Mouse (Mus musculus) stomach, embryonic 14.5 days (tissue): ENCODE measurements around the gene Lrrc75a. TPM values are rescaled to one million over a fixed set of nuclear protein-coding genes. Genes with fewer than 3 reads are reported as not detected.

Source experiments
- ATAC-seq: fragments of 200-750 bp; cut with Nextera tagmentation; 2 replicates; pipeline ENCODE4 v1.8.0; 2017; ENCODE audit warnings: low read depth, moderate TSS enrichment; ENCODE audit not compliant: insufficient number of reproducible peaks, insufficient read depth, low FRiP score
- H3K27ac ChIP-seq: fragments of 300-500 bp; sonication (generic); 2 replicates; pipeline ENCODE4 v1.5.1; 2014; ENCODE audit warnings: mild to moderate bottlenecking, low read length, moderate library complexity, mixed read lengths
- H3K27me3 ChIP-seq: fragments of 300-500 bp; sonication (generic); 2 replicates; pipeline ENCODE4 v1.6.1; 2014; ENCODE audit warnings: low read length, control low read depth, mixed read lengths; ENCODE audit not compliant: control insufficient read depth, insufficient read depth
- H3K36me3 ChIP-seq: fragments of 300-500 bp; sonication (generic); 2 replicates; pipeline ENCODE4 v1.6.1; 2014; ENCODE audit warnings: mild to moderate bottlenecking, control low read depth, low read length, moderate library complexity, mixed read lengths; ENCODE audit not compliant: control insufficient read depth, insufficient read depth
- H3K4me1 ChIP-seq: fragments of 300-500 bp; sonication (generic); 2 replicates; pipeline ENCODE4 v1.6.1; 2014; ENCODE audit warnings: low read length, control low read depth, mixed read lengths; ENCODE audit not compliant: control insufficient read depth, insufficient read depth
- H3K4me2 ChIP-seq: fragments of 300-500 bp; sonication (generic); replicated peaks from 2 replicates; pipeline ENCODE4 v1.6.1; 2014; ENCODE audit warnings: low read depth, low read length, control low read depth
- H3K4me3 ChIP-seq: fragments of 300-500 bp; sonication (generic); 2 replicates; pipeline ENCODE4 v1.5.1; 2014; ENCODE audit warnings: low read depth, low read length, control low read depth
- H3K9ac ChIP-seq: fragments of 300-500 bp; sonication (generic); replicated peaks from 2 replicates; pipeline ENCODE4 v1.6.1; 2014; ENCODE audit warnings: low read depth, mild to moderate bottlenecking, control low read depth, low read length, moderate library complexity, mixed read lengths
- H3K9me3 ChIP-seq: fragments of 300-500 bp; sonication (generic); 2 replicates; pipeline ENCODE4 v1.6.1; 2016; ENCODE audit warnings: low read depth, low read length, control low read depth; ENCODE audit not compliant: control insufficient read depth
- WGBS: fragments of 180-500 bp; shearing (Covaris S2); extraction: QIAGEN DNeasy Blood & Tissue Kit; methylation state at CpG from one replicate; pipeline ENCODE4 v1.1.7; 2014; 5-methylcytosine and 5-hydroxymethylcytosine counted together
- polyA plus RNA-seq: library from polyadenylated mRNA; unstranded; fragments of >200 nt; fragmentation: Nextera tagmentation; extraction: Ambion mirVana; gene quantifications from 2 replicates; pipeline ENCODE4 v1.2.1, GENCODE M21; 2014

Lrrc75a gene
- polyA plus RNA-seq, 1 experiment from 2014 or later, result 9.0 TPM

GRCm38 (mm10) chr11:62643681-62644363 is 4.5 kb downstream of the Lrrc75a start:
- H3K4me1 ChIP-seq, result peaks cover 28% of the 10 kb centered on the region
- no peak overlapping the region for H3K9ac ChIP-seq
- no peak overlapping the region for H3K4me2 ChIP-seq
- no peak overlapping the region for H3K4me3 ChIP-seq
- no peak overlapping the region for H3K27ac ChIP-seq
- no peaks in the 10 kb centered on the region for H3K36me3 ChIP-seq
- H3K27me3 ChIP-seq, result no peaks in the 10 kb centered on the region
- ATAC-seq, result no peak
- WGBS, result 85% methylated on average over 10 of the region's 10 CpGs
- no peaks in the 10 kb centered on the region for H3K9me3 ChIP-seq

GRCm38 (mm10) chr11:62643011-62643631 is 5.2 kb downstream of the Lrrc75a start:
- ATAC-seq, result no peak
- WGBS, result 72% methylated on average over 8 of the region's 8 CpGs
- Histone ChIP-seq H3K9me3 (no peaks in the 10 kb centered on the region), H3K27me3 (no peaks in the 10 kb centered on the region), H3K9ac (no peak overlapping the region), H3K4me2 (no peak overlapping the region), H3K4me1 (peaks cover 28% of the 10 kb centered on the region), H3K4me3 (no peak overlapping the region), H3K27ac (no peak overlapping the region), H3K36me3 (no peaks in the 10 kb centered on the region)

GRCm38 (mm10) chr11:62642023-62642844 is 6.1 kb downstream of the Lrrc75a start:
- no peak overlapping the region for H3K9ac ChIP-seq

GRCm38 (mm10) chr11:62640378-62640777 is 7.9 kb downstream of the Lrrc75a start:
- H3K4me3 ChIP-seq, result no peak overlapping the region
- no peaks in the 10 kb centered on the region for H3K36me3 ChIP-seq
- no peaks in the 10 kb centered on the region for H3K9me3 ChIP-seq
- no peak for ATAC-seq
- 85% methylated on average over 3 of the region's 3 CpGs for WGBS
- H3K4me1 ChIP-seq, result peaks cover 14% of the 10 kb centered on the region
- no peak overlapping the region for H3K27ac ChIP-seq
- no peaks in the 10 kb centered on the region for H3K27me3 ChIP-seq
- no peak overlapping the region for H3K4me2 ChIP-seq
- H3K9ac ChIP-seq, result no peak overlapping the region

More at GRCm38 (mm10) chr11:62642023-62642844, 6.1 kb downstream of the Lrrc75a start:
- 60% methylated on average over 10 of the region's 11 CpGs for WGBS
- H3K4me3 ChIP-seq, result no peak overlapping the region
- H3K27ac ChIP-seq, result no peak overlapping the region
- no peaks in the 10 kb centered on the region for H3K36me3 ChIP-seq
- no peak overlapping the region for H3K4me2 ChIP-seq
- no peaks in the 10 kb centered on the region for H3K9me3 ChIP-seq
- no peaks in the 10 kb centered on the region for H3K27me3 ChIP-seq
- H3K4me1 ChIP-seq, result peaks cover 22% of the 10 kb centered on the region
- no peak for ATAC-seq

GRCm38 (mm10) chr11:62638402-62638801 is 9.9 kb downstream of the Lrrc75a start:
- 87% methylated on average over 4 of the region's 4 CpGs for WGBS
- Histone ChIP-seq H3K27ac (no peak overlapping the region), H3K27me3 (no peaks in the 10 kb centered on the region), H3K36me3 (no peaks in the 10 kb centered on the region), H3K4me2 (no peak overlapping the region), H3K9ac (no peak overlapping the region), H3K9me3 (no peaks in the 10 kb centered on the region), H3K4me1 (peaks cover 11% of the 10 kb centered on the region), H3K4me3 (no peak overlapping the region)
- no peak for ATAC-seq

GRCm38 (mm10) chr11:62637806-62638205 is 10.5 kb downstream of the Lrrc75a start:
- Histone ChIP-seq H3K4me2 (no peak overlapping the region), H3K9ac (no peak overlapping the region), H3K4me1 (peaks cover 11% of the 10 kb centered on the region), H3K4me3 (no peak overlapping the region), H3K27me3 (no peaks in the 10 kb centered on the region), H3K9me3 (no peaks in the 10 kb centered on the region), H3K27ac (no peak overlapping the region), H3K36me3 (no peaks in the 10 kb centered on the region)
- no peak for ATAC-seq
- WGBS, result 98% methylated on average over 6 of the region's 6 CpGs

GRCm38 (mm10) chr11:62637401-62637800 is 10.9 kb downstream of the Lrrc75a start:
- Histone ChIP-seq H3K9me3 (no peaks in the 10 kb centered on the region), H3K27me3 (no peaks in the 10 kb centered on the region), H3K4me1 (peaks cover 11% of the 10 kb centered on the region), H3K9ac (no peak overlapping the region), H3K36me3 (no peaks in the 10 kb centered on the region), H3K4me3 (no peak overlapping the region), H3K4me2 (no peak overlapping the region), H3K27ac (no peak overlapping the region)
- WGBS, result 76% methylated on average over 5 of the region's 5 CpGs
- ATAC-seq, result no peak

GRCm38 (mm10) chr11:62636840-62637221 is 11.5 kb downstream of the Lrrc75a start:
- Histone ChIP-seq H3K4me1 (peaks cover 11% of the 10 kb centered on the region), H3K4me3 (no peak overlapping the region), H3K27me3 (no peaks in the 10 kb centered on the region), H3K9me3 (no peaks in the 10 kb centered on the region), H3K4me2 (no peak overlapping the region), H3K9ac (no peak overlapping the region), H3K36me3 (no peaks in the 10 kb centered on the region), H3K27ac (no peak overlapping the region; the same call in 1 of the 2 replicates)
- ATAC-seq, result no peak
- WGBS, result 78% methylated on average over 3 of the region's 3 CpGs
